Mouse (Mus musculus): ENCODE measurements around the gene Mt4. TPM values are rescaled to one million over a fixed set of nuclear protein-coding genes. Genes with fewer than 3 reads are reported as not detected.
A peak's percentile ranks its signal among the peaks of the same experiment; 100 is the strongest.

Gene Mt4
- total and polyA plus RNA-seq, 2 experiments: not detected

DNA sequence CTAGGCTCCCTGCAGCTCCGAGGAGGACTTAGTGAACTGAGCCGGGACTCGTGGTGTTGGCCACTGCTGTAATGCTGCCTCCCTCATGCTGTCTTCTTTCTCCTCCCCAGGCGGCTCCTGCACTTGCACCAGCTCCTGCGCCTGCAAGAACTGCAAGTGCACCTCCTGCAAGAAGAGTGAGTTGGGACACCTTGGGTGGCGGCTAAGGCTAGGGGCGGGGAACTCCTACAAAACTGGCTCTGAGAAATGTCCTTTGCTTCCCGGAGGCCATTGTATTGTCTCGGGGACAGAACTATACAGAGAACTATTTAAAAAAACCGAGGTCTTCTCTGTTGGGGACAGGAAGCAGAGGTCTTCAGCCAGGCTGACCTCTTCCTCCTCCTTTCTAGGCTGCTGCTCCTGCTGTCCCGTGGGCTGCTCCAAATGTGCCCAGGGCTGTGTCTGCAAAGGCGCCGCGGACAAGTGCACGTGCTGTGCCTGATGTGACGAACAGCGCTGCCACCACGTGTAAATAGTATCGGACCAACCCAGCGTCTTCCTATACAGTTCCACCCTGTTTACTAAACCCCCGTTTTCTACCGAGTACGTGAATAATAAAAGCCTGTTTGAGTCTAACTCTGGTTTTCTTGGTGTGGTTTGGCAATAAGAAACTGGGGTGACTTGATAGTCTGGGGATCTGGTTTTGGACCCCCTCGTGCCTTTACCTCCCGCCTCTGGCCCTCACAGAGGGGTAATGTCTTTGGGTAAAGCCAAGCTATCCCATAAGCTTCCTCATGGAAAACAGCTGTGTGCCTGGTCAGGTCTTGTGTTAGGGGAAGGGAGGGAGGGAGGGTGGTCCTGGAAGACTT is 42.9 kb downstream of the Mt4 start:
- DNase-seq (ENCODE audit: extremely low read depth, low read depth, low spot score): peak; percentile 9
- H3K4me1 ChIP-seq (ENCODE audit: control insufficient read depth, insufficient read depth, low read length): peaks cover 11% of the 10 kb centered on the region

DNA sequence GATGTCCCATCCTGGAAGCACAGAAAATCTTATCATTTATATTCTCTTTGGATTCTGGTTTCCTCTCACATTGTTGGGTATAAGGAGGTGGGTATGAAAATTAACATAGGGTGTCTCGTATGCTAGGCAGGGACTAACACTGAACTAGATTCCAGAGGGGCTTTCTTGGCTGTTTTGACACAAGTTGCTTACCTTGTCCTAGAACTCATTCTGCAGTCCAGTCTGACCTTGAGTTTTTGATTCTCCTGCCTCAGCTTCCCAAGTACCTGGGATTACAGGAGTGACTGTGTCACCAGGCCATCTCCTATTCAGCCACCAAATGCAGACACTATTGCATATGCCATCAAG is 43.5 kb downstream of the Mt4 start:
- DNase-seq (ENCODE audit: extremely low read depth, low read depth, low spot score): no peak
- peaks cover 11% of the 10 kb centered on the region for H3K4me1 ChIP-seq (ENCODE audit: control insufficient read depth, insufficient read depth, low read length)
- WGBS: 88% methylated on average over 1 of the region's 1 CpGs

More for the DNA sequence above, 42.9 kb downstream of the Mt4 start:
- TF ChIP-seq CTCF (IDR thresholded peaks at IDR 0.05; ENCODE audit: low read depth, low read length): no peak
- TF ChIP-seq POLR2A (IDR thresholded peaks at IDR 0.05; ENCODE audit: extremely low read depth, insufficient read depth, low read length): no peak
- WGBS: 4% methylated on average over 25 of the region's 25 CpGs
- Histone ChIP-seq H3K27ac (replicated peaks; ENCODE audit: insufficient read depth, low read depth, low read length) (peak overlapping the region; percentile 70), H3K36me3 (ENCODE audit: control insufficient read depth, insufficient read depth, low read length) (no peaks in the 10 kb centered on the region), H3K79me2 (ENCODE audit: control insufficient read depth, insufficient read depth, low read length) (no peaks in the 10 kb centered on the region), H3K9ac (ENCODE audit: low read depth, low read length) (peak overlapping the region; percentile 75), H3K27me3 (ENCODE audit: control insufficient read depth, insufficient read depth, low read length) (no peaks in the 10 kb centered on the region), H3K4me3 (ENCODE audit: insufficient read depth, low read depth, low read length) (peak overlapping the region; percentile 51)

DNA sequence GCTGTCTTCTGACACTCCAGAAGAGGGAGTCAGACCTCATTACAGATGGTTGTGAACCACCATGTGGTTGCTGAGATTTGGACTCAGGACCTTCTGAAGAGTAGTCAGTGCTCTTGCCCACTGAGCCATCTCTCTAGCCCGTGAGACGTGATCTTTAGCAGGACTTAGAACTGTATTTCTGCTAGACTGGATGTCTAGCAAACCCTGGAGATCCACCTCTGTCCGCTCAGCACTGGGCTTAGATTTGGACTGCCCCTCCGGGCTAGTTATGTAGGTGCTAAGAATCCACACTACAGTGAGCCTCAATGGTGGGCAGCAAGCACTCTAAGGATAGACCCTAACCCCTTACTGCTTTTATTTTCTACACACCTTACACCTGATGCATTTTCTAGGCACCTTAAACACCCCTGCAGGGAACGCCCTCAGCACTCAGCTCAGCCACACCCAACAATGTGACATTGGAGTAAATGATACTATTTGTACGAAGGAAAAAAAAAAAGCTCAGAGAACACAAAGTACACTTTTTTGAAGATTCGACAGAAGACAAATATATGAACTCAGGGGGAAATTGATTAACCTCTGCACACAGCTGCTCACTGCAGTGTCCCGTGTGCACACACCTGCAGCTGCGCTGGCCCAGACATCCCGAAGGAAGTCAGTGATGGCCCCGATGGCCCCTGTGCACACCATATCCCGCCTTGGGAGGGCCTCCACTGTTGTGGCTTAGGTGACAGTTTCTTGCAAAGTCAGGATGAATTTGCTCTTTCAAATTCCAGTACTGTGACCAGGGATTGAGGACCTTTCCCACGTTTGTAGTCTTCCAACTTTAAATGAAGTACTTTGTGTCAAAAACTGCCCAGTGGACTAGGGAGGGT is 45.3 kb downstream of the Mt4 start:
- no peak for DNase-seq (ENCODE audit: extremely low read depth, low read depth, low spot score)
- no peaks in the 10 kb centered on the region for H3K79me2 ChIP-seq (ENCODE audit: control insufficient read depth, insufficient read depth, low read length)
- H3K9ac ChIP-seq (ENCODE audit: low read depth, low read length): peak overlapping the region; percentile 65; the same call in 1 of the 2 replicates
- peaks cover 17% of the 10 kb centered on the region for H3K4me1 ChIP-seq (ENCODE audit: control insufficient read depth, insufficient read depth, low read length)
- H3K4me3 ChIP-seq (ENCODE audit: insufficient read depth, low read depth, low read length): no peak overlapping the region
- TF ChIP-seq CTCF (IDR thresholded peaks at IDR 0.05; ENCODE audit: low read depth, low read length) (no peak), POLR2A (IDR thresholded peaks at IDR 0.05; ENCODE audit: extremely low read depth, insufficient read depth, low read length) (no peak)
- no peaks in the 10 kb centered on the region for H3K36me3 ChIP-seq (ENCODE audit: control insufficient read depth, insufficient read depth, low read length)
- H3K27me3 ChIP-seq (ENCODE audit: control insufficient read depth, insufficient read depth, low read length): no peaks in the 10 kb centered on the region
- H3K27ac ChIP-seq (replicated peaks; ENCODE audit: insufficient read depth, low read depth, low read length): peak overlapping the region; percentile 53; the same call in 1 of the 2 replicates
- 29% methylated on average over 13 of the region's 13 CpGs for whole genome bisulfite sequencing

More for the DNA sequence above, 43.5 kb downstream of the Mt4 start:
- Histone ChIP-seq H3K27ac (replicated peaks; ENCODE audit: insufficient read depth, low read depth, low read length) (no peak overlapping the region), H3K4me3 (ENCODE audit: insufficient read depth, low read depth, low read length) (peak overlapping the region; percentile 51; the same call in 1 of the 2 replicates), H3K79me2 (ENCODE audit: control insufficient read depth, insufficient read depth, low read length) (no peaks in the 10 kb centered on the region), H3K9ac (ENCODE audit: low read depth, low read length) (no peak overlapping the region), H3K27me3 (ENCODE audit: control insufficient read depth, insufficient read depth, low read length) (no peaks in the 10 kb centered on the region), H3K36me3 (ENCODE audit: control insufficient read depth, insufficient read depth, low read length) (no peaks in the 10 kb centered on the region)
- TF ChIP-seq CTCF (IDR thresholded peaks at IDR 0.05; ENCODE audit: low read depth, low read length): no peak
- TF ChIP-seq POLR2A (IDR thresholded peaks at IDR 0.05; ENCODE audit: extremely low read depth, insufficient read depth, low read length): no peak

DNA sequence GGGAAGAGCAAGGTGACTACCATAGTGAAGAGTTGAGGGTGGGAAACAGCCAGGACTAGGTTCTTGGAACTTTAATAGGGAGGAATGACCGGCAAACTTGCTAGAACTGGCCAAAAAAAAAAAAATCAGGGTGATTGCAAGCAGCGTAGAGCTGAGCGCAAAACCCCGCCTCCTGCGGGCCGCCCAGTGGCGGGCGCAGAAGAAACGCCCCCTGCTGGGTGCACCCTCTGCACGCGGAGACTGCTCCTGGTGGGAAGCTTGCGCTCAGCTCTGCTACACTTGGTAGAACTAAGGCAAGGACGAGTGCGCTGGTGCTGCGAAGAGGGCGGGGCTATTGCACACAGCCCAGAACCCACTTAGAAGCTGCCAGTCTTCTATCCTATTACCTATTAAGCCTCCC is 46.1 kb downstream of the Mt4 start:
- DNase-seq (ENCODE audit: extremely low read depth, low read depth, low spot score): no peak
- under 1% methylated on average over 16 of the region's 16 CpGs for WGBS
- peaks cover 17% of the 10 kb centered on the region for H3K4me1 ChIP-seq (ENCODE audit: control insufficient read depth, insufficient read depth, low read length)
- peak overlapping the region; percentile 65 for H3K9ac ChIP-seq (ENCODE audit: low read depth, low read length)
- H3K79me2 ChIP-seq (ENCODE audit: control insufficient read depth, insufficient read depth, low read length): no peaks in the 10 kb centered on the region
- H3K4me3 ChIP-seq (ENCODE audit: insufficient read depth, low read depth, low read length): peak overlapping the region; percentile 43
- TF ChIP-seq CTCF (IDR thresholded peaks at IDR 0.05; ENCODE audit: low read depth, low read length): peak; percentile 81
- 0 out of 2 replicates have a peak, but pooled peaks have one; percentile 25 for TF ChIP-seq POLR2A (IDR thresholded peaks at IDR 0.05; ENCODE audit: extremely low read depth, insufficient read depth, low read length)
- peak overlapping the region; percentile 53 for H3K27ac ChIP-seq (replicated peaks; ENCODE audit: insufficient read depth, low read depth, low read length)
- H3K36me3 ChIP-seq (ENCODE audit: control insufficient read depth, insufficient read depth, low read length): no peaks in the 10 kb centered on the region
- H3K27me3 ChIP-seq (ENCODE audit: control insufficient read depth, insufficient read depth, low read length): no peaks in the 10 kb centered on the region

- Histone ChIP-seq H3K4me1 (ENCODE audit: control insufficient read depth, insufficient read depth, low read length) (peaks cover 17% of the 10 kb centered on the region), H3K79me2 (ENCODE audit: control insufficient read depth, insufficient read depth, low read length) (no peaks in the 10 kb centered on the region), H3K36me3 (ENCODE audit: control insufficient read depth, insufficient read depth, low read length) (no peaks in the 10 kb centered on the region), H3K9ac (ENCODE audit: low read depth, low read length) (no peak overlapping the region), H3K27me3 (ENCODE audit: control insufficient read depth, insufficient read depth, low read length) (no peaks in the 10 kb centered on the region), H3K4me3 (ENCODE audit: insufficient read depth, low read depth, low read length) (no peak overlapping the region), H3K27ac (replicated peaks; ENCODE audit: insufficient read depth, low read depth, low read length) (no peak overlapping the region)
- TF ChIP-seq POLR2A (IDR thresholded peaks at IDR 0.05; ENCODE audit: extremely low read depth, insufficient read depth, low read length) (no peak), CTCF (IDR thresholded peaks at IDR 0.05; ENCODE audit: low read depth, low read length) (no peak)
- WGBS: 83% methylated on average over 12 of the region's 12 CpGs
- no peak for DNase-seq (ENCODE audit: extremely low read depth, low read depth, low spot score)
Observed at GRCm38 (mm10) chr8:94184357-94184843, 47.4 kb downstream of the Mt4 start.

Measured in liver, adult 2 months (tissue).